Mouse (Mus musculus): Measurements from ENCODE around the gene Asic3. TPM values are rescaled to one million over a fixed set of nuclear protein-coding genes. Genes with fewer than 3 reads are reported as not detected.
A peak's percentile ranks its signal among the peaks of the same experiment; 100 is the strongest.

Gene Asic3
- total RNA-seq, 2 experiments from 2014 or later, result 0.36 TPM; not detected in 1

GRCm38 (mm10) chr5:24404594-24405360, 8.4 kb upstream of the Asic3 start:
- Histone ChIP-seq H3K4me3 (no peak overlapping the region), H3K27ac (peak overlapping the region; percentile 55)
- no peak for DNase-seq (ENCODE audit: extremely low spot score in 1 of 2, low spot score in 2 of 2)
- TF ChIP-seq CTCF (IDR thresholded peaks at IDR 0.05), result no peak
- intact Hi-C loops (cut with DNase I), result no loop called here

DNA sequence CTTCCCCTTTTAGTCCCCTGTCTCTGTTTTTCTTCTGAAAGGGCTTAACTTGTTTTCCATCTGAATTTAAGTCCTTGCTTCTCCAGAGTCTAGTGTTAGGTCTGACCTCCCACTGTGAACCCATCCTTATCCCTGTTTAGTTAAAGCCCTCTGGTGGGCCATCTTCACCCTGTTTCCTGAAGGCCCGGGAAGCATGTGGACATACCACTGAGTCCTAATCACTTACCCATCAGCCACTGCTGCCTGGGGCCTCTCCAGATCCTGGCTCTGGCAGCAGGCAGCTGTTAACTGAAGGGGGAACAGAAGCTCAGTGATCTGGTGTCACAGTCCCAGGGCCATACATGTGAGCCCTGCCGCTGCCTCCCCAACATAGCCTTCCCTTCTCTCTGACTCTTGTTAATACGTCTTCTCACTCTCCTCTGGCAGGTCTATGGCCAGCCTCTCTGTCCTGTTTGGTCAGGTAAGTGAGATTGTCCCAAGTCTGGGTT, 7.8 kb upstream of the Asic3 start:
- no peak overlapping the region for H3K4me3 ChIP-seq
- no peak for TF ChIP-seq CTCF (IDR thresholded peaks at IDR 0.05)
- no peak for DNase-seq (ENCODE audit: extremely low spot score in 1 of 2, low spot score in 2 of 2)
- intact Hi-C loops (cut with DNase I), result no loop called here
- H3K27ac ChIP-seq, result peak overlapping the region; percentile 55

GRCm38 (mm10) chr5:24408651-24409050, 4.5 kb upstream of the Asic3 start:
- intact Hi-C loops (cut with DNase I), result no loop called here
- no peak for TF ChIP-seq CTCF (IDR thresholded peaks at IDR 0.05)
- H3K27ac ChIP-seq, result peak overlapping the region; percentile 36; the same call in 1 of the 2 replicates
- H3K4me3 ChIP-seq, result no peak overlapping the region
- no peak for DNase-seq (ENCODE audit: extremely low spot score in 1 of 2, low spot score in 2 of 2)

DNA sequence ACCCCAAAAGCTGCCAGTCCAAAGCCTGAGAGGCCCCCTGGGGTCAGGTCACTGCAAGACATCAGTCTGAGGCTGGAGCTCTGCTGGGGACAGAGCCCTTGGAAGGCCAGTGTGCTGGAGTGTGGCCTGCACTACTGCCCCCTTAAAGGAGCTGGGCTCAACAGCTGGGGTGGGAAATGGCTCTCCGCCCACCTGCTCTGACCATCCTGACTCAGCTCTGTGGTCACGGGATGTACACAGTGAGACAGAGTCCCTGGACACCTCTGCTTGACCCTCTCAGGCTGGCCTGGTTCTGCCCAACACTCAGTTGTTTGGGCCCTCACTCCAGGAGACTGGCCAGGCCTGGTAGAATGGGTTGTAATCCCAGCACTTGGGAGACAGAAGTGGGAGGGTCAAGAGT, 3.7 kb upstream of the Asic3 start:
- H3K4me3 ChIP-seq, result no peak overlapping the region
- intact Hi-C loops (cut with DNase I), result no loop called here
- no peak for DNase-seq (ENCODE audit: extremely low spot score in 1 of 2, low spot score in 2 of 2)
- no peak overlapping the region for H3K27ac ChIP-seq
- TF ChIP-seq CTCF (IDR thresholded peaks at IDR 0.05), result no peak

- DNase-seq (ENCODE audit: extremely low spot score in 1 of 2, low spot score in 2 of 2), result no peak
- Histone ChIP-seq H3K4me3 (no peak overlapping the region), H3K27ac (no peak overlapping the region)
- intact Hi-C loops (cut with DNase I), result no loop called here
- TF ChIP-seq CTCF (IDR thresholded peaks at IDR 0.05), result no peak
These were observed 1.1 kb upstream of the Asic3 start for GRCm38 (mm10) chr5:24412063-24412462.

DNA sequence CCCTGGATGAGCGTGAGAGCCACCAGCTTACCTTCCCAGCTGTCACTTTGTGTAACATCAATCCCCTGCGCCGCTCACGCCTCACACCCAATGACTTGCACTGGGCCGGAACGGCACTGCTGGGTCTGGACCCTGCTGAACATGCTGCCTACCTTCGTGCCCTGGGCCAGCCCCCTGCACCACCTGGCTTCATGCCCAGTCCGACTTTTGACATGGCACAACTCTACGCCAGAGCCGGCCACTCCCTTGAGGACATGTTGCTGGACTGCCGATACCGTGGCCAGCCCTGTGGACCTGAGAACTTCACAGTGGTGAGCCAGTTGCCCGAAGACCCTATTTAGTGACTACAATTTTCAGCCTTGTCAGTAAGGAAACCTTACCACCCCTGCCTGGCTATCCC, 746 bp downstream of the Asic3 start:
- TF ChIP-seq CTCF (IDR thresholded peaks at IDR 0.05), result no peak
- intact Hi-C loops (cut with DNase I), result no loop called here
- Histone ChIP-seq H3K27ac (no peak overlapping the region), H3K4me3 (no peak overlapping the region)
- no peak for DNase-seq (ENCODE audit: extremely low spot score in 1 of 2, low spot score in 2 of 2)

DNA sequence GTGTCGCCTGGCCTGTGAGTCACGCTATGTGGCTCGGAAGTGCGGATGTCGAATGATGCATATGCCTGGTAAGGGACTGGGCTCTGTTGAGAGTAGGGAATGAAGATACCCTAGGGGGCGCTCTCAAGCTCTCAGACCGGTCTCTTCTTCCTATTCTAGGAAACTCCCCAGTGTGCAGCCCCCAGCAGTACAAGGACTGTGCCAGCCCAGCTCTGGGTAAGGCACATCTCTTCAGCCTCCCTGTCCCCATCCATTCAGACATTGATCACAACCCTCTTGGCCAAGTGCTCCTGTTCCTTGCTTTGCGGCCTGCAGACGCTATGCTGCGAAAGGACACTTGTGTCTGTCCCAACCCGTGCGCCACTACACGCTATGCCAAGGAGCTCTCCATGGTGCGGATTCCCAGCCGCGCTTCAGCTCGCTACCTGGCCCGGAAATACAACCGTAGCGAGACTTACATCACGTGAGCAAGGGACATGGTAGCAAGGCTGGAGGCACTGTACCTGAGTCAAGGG, 3.1 kb downstream of the Asic3 start:
- no peak overlapping the region for H3K27ac ChIP-seq
- intact Hi-C loops (cut with DNase I), result loop anchor here (2.0 kb wide), 1 partner anchor 55 kb away; no protein-coding TSS in a partner anchor

GRCm38 (mm10) chr5:24417587-24417986, 4.4 kb downstream of the Asic3 start:
- Histone ChIP-seq H3K27ac (no peak overlapping the region), H3K4me3 (no peak overlapping the region)
- intact Hi-C loops (cut with DNase I), result loop anchor here (2.0 kb wide), 1 partner anchor 53 kb away; no protein-coding TSS in a partner anchor
- TF ChIP-seq CTCF (IDR thresholded peaks at IDR 0.05), result no peak
- DNase-seq (ENCODE audit: extremely low spot score in 1 of 2, low spot score in 2 of 2), result no peak

More for the DNA sequence above, 3.1 kb downstream of the Asic3 start:
- DNase-seq (ENCODE audit: extremely low spot score in 1 of 2, low spot score in 2 of 2), result peak; percentile 54 to 63
- no peak overlapping the region for H3K4me3 ChIP-seq
- TF ChIP-seq CTCF (IDR thresholded peaks at IDR 0.05), result peak; percentile 73

DNA sequence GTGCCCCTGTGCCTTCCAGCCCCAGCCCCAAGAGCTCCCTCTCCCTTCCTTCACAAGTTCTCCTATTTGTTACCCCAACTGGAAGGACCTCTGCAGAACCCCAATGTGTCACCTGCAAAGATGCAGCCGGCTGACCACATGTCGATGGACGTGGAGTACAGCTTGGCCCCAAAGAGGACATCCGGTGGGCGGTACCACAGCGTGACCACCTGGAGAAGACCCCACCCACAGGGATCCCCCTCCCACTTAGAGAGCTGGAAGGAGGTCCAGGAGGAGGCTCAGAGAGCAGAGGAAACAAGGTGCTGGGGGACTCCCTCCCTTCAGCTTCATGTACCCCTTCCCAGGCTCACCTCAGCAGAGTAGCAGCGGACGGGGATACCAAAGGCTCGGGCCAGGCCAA, 7.2 kb downstream of the Asic3 start:
- DNase-seq (ENCODE audit: extremely low spot score in 1 of 2, low spot score in 2 of 2), result no peak
- H3K27ac ChIP-seq, result no peak overlapping the region
- intact Hi-C loops (cut with DNase I), result no loop called here
- no peak for TF ChIP-seq CTCF (IDR thresholded peaks at IDR 0.05)
- no peak overlapping the region for H3K4me3 ChIP-seq

DNA sequence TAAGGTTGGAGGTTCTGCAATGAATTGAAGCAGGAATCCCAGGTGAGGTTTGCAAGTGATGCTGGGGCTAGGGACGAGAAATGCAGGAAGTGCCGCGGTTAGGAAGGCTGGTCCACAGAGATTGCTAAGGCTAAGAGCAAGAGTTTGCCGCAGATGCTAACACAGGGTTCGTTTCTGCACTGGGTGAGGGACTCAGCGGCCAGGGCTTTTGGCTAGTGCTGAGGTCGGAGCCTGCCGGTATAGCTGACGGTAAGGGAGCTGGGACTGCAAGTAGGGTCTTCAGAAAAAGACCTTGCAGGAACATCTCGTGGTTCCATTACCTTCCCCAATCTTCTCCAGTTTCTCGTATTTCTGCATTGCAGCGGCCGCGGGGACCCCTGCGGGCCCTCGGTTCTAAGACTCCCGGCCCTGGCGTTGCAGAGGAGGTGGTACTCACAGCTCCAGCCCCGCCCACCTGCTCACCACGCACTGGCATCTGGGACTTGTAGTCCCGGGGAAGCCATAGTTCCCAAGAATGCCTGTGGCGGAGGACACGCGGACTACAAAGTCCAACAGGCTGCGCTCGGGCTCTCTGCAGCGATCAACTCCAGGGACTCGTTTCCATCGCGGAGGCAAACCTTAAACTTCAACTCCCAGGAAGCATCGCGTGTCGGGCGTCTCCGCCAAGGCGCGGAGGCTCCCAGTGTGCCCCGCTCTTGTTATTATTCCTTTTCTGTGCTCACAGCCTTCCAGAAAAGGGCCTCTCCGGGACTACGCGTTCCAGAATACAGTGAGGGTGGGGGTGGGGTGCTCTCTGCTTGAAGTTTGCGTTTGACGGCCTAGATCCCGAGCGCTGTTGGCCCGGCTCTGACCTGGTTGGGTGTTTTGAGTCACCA, 10.2 kb downstream of the Asic3 start, which contains the start of the genes Cdk5 and Slc4a2:
Cdk5 (minus strand) TSS at position 402 of the 875 bp plus-strand sequence.
Slc4a2 (plus strand) TSS at position 709 of the 875 bp plus-strand sequence.
- TF ChIP-seq CTCF (IDR thresholded peaks at IDR 0.05), result no peak; the same call in none of the 2 replicates
- Histone ChIP-seq H3K27ac (peak within 1 kb of the TSS; percentile 93), H3K4me3 (peak within 1 kb of the TSS; percentile 74)
- peak; percentile 98 to 99 for DNase-seq (ENCODE audit: extremely low spot score in 1 of 2, low spot score in 2 of 2)
- intact Hi-C loops (cut with DNase I), result loop anchor here (1.0 to 2.0 kb wide), 4 partner anchors 21 to 47 kb away; partner anchors contain the start of genes Agap3 and Fastk

GRCm38 (mm10) chr5:24424004-24424781, 11.0 kb downstream of the Asic3 start:
- TF ChIP-seq CTCF (IDR thresholded peaks at IDR 0.05), result no peak
- intact Hi-C loops (cut with DNase I), result loop anchor here (2.0 kb wide), 3 partner anchors 21 to 47 kb away; partner anchors contain the start of gene Fastk
- no peak for DNase-seq (ENCODE audit: extremely low spot score in 1 of 2, low spot score in 2 of 2)
- Histone ChIP-seq H3K27ac (peak overlapping the region; percentile 93), H3K4me3 (peak overlapping the region; percentile 74)

All from left cerebral cortex, adult 2 months (tissue).